Mouse (Mus musculus): ENCODE measurements around the gene Chaf1a. TPM values are rescaled to one million over a fixed set of nuclear protein-coding genes. Genes with fewer than 3 reads are reported as not detected.
"Not testable (repeated sequence)": the region's sequence is repeated elsewhere in the genome, so short reads cannot be mapped to it uniquely, and the experiment has no call there.

The Chaf1a gene
- polyA plus RNA-seq, 1 experiment from 2014 or later: 16.6 TPM

DNA sequence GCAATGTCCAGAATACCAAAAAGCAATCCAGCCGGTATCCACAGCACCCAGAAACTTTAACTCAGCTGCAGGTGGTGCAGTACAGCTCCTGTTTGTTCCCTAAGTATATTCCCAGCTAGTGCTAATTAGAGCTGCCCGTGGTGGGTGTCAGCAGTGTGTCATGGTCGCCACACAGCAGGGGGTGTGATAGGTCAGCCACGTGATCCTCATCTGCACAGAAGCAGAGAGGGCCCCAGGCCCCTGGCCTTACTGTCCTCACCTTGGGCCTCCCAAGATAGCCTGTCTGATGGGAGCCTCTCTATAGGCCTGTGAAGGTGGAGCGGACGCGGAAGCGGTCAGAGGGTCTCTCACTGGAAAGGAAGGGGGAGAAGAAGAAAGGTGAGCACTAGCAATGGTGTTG, 57.9 kb downstream of the Chaf1a start:
- Histone ChIP-seq H3K27me3 (no peaks in the 10 kb centered on the region), H3K4me2 (no peak overlapping the region), H3K9me3 (replicated peaks) (no peaks in the 10 kb centered on the region), H3K4me3 (replicated peaks) (no peak overlapping the region), H3K4me1 (replicated peaks) (no peaks in the 10 kb centered on the region), H3K36me3 (replicated peaks) (peaks cover 90% of the 10 kb centered on the region), H3K27ac (replicated peaks) (no peak overlapping the region), H3K9ac (no peak overlapping the region)
- ATAC-seq (ENCODE audit: insufficient read depth): no peak
- 79% methylated on average over 8 of the region's 8 CpGs for WGBS (ENCODE audit: insufficient replicate concordance)

DNA sequence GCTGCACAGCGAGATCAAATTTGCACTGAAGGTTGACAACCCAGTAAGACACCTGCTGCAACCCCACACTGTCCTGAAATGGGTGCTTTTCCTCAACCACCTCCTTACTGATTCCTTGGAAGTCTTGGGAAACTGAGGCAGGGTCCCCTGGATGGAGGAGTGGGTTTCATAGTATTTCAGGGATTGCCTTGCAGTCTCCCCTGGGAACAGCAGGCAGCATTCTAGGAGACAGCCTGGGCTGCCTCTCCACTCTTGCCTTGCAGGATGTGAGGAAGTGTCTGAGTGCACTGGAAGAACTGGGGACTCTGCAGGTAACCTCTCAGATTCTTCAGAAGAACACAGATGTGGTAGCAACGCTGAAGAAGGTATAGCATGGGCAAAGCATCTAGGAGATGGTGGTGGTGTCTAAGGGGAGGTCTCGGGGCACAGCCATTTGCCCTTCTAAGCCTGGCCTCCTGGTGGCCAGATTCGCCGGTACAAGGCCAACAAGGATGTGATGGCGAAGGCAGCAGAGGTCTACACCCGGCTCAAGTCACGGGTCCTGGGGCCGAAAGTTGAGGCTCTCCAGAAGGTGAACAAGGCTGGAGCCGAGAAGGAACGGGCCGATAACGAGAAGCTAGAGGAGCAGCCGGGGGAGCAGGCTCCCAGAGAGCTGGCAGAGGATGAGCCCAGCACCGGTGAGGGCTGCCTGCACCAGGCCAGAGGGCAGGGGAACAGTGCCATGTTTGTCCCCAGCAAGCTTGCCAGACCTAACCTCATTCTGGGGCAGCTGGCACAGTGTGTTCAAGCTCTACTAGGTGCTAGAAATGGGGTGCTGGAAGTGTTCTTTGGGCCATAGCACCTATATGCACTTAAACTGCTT, 58.7 kb downstream of the Chaf1a start:
- 89% methylated on average over 15 of the region's 15 CpGs for WGBS (ENCODE audit: insufficient replicate concordance)

DNA sequence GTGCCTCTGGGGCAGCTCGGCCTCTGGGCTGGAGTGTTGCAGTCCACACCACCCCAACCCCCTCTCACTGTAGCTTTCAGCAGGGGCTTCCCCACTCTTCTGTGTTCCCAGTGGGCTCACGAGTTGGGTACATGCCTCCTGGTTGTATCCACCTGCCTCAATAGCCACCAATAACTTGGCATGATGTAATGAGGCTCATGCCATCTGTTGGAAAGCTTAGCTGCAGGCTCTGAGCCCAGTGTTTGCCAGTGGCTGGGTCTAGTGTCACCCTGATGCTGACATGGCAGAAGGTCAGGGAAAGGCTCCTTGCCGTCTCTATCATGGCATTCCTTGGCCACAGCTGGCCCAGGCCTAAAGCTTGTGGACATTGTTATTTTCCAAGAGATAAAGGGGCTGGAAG, 60.6 kb downstream of the Chaf1a start:
- Histone ChIP-seq H3K9me3 (replicated peaks) (no peaks in the 10 kb centered on the region), H3K4me1 (replicated peaks) (no peaks in the 10 kb centered on the region), H3K36me3 (replicated peaks) (peaks cover 70% of the 10 kb centered on the region), H3K4me2 (no peak overlapping the region), H3K27me3 (no peaks in the 10 kb centered on the region), H3K4me3 (replicated peaks) (no peak overlapping the region), H3K27ac (replicated peaks) (no peak overlapping the region), H3K9ac (no peak overlapping the region)
- no peak for ATAC-seq (ENCODE audit: insufficient read depth)
- WGBS (ENCODE audit: insufficient replicate concordance): 87% methylated on average over 3 of the region's 3 CpGs

More for the DNA sequence above, 58.7 kb downstream of the Chaf1a start:
- ATAC-seq (ENCODE audit: insufficient read depth): no peak
- H3K27me3 ChIP-seq: no peaks in the 10 kb centered on the region
- H3K9me3 ChIP-seq (replicated peaks): no peaks in the 10 kb centered on the region
- H3K27ac ChIP-seq (replicated peaks): no peak overlapping the region
- no peak overlapping the region for H3K9ac ChIP-seq
- no peak overlapping the region for H3K4me3 ChIP-seq (replicated peaks)
- peaks cover 83% of the 10 kb centered on the region for H3K36me3 ChIP-seq (replicated peaks)
- H3K4me2 ChIP-seq: no peak overlapping the region
- no peaks in the 10 kb centered on the region for H3K4me1 ChIP-seq (replicated peaks)

DNA sequence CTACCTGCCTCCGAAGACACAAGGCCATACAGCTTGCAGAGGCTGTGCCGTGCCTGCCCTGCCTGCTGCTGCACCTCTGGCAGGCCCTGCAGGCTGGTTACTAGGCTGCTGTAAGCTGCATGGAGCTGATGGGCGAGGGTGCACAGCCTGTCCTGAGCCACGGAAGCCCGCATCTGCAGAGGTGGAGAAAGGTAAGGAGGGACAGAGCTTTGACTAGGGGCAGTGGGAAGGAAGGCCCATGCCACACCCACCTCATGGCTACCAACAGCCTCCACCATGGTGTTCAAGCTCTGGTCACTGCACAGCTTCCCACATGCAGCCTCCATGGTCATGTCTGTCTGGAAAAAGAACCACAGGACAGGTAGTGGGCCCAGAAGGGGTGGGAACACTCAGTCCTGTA, 61.9 kb downstream of the Chaf1a start:
- ATAC-seq (ENCODE audit: insufficient read depth): no peak
- H3K9me3 ChIP-seq (replicated peaks): no peaks in the 10 kb centered on the region
- H3K4me3 ChIP-seq (replicated peaks): no peak overlapping the region
- no peak overlapping the region for H3K9ac ChIP-seq
- peaks cover 57% of the 10 kb centered on the region for H3K36me3 ChIP-seq (replicated peaks)
- H3K4me1 ChIP-seq (replicated peaks): no peaks in the 10 kb centered on the region
- H3K27me3 ChIP-seq: no peaks in the 10 kb centered on the region
- H3K27ac ChIP-seq (replicated peaks): no peak overlapping the region
- H3K4me2 ChIP-seq: no peak overlapping the region
- WGBS (ENCODE audit: insufficient replicate concordance): 72% methylated on average over 5 of the region's 5 CpGs

DNA sequence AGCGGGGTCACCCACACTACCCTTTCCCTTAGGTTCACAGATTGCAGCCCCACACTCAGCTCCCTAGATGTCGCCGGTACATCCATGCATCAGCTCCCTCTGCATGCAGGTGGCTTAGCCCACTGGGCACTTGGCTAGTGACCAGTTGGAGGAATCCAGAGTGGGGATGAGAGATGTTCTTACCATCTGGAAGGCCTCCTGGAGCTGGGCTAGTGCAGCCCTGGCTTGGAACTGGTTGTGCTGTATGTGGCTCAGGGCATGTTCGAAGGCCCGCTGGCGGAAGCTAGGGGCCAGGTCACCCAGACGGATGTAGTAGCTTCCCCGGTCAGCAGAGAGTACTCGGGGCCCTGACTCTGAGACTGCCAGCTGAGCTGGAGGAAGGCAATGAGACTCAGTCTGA, 62.7 kb downstream of the Chaf1a start:
- Histone ChIP-seq H3K36me3 (replicated peaks) (peaks cover 49% of the 10 kb centered on the region), H3K27ac (replicated peaks) (no peak overlapping the region), H3K4me3 (replicated peaks) (no peak overlapping the region), H3K4me1 (replicated peaks) (no peaks in the 10 kb centered on the region), H3K9ac (no peak overlapping the region), H3K9me3 (replicated peaks) (no peaks in the 10 kb centered on the region), H3K27me3 (no peaks in the 10 kb centered on the region), H3K4me2 (no peak overlapping the region)
- 85% methylated on average over 9 of the region's 9 CpGs for WGBS (ENCODE audit: insufficient replicate concordance)
- ATAC-seq (ENCODE audit: insufficient read depth): no peak

DNA sequence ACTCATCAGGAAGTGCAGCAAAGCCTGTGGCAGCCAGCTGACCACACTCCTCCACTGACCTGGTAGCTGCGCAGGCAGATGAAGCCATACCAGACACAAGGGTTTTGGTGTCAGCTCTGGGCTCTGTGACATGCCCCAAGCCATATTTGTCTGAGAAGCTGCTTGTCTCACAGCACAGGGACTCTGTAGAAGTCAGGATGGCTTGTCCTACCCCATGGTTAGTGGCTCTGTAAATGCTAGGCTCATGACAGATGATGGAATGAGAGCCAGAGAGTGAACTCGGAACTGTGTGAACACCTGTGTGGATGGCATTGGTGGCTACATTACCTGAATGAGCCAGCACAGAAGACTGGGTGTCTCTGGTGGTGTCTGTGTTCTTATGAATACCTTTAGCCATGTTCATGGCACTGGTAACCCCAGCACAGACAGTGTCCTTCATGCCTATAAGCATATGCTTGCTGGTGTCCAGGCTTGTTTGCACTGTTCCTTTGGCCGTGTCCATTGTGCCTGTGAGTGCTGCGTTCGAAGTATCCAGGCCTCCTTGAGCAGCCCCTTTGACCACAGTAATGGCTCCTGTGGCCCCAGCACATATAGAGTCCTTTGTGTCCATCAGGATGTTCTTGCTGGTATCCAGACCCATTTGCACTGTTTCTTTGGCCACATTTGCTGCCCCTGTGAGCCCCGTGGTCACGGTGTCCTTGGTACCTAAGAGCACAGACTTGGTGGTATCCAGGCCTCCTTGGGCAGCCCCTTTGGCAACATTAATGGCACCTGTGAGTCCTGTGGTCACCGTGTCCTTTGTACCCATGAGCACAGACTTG, 63.4 kb downstream of the Chaf1a start:
- 84% methylated on average over 8 of the region's 8 CpGs for WGBS (ENCODE audit: insufficient replicate concordance)
- no peaks in the 10 kb centered on the region for H3K27me3 ChIP-seq
- no peak overlapping the region for H3K9ac ChIP-seq
- H3K4me2 ChIP-seq: no peak overlapping the region
- no peak overlapping the region for H3K4me3 ChIP-seq (replicated peaks)
- no peaks in the 10 kb centered on the region for H3K4me1 ChIP-seq (replicated peaks)
- H3K27ac ChIP-seq (replicated peaks): no peak overlapping the region
- H3K36me3 ChIP-seq (replicated peaks): peaks cover 41% of the 10 kb centered on the region
- no peak for ATAC-seq (ENCODE audit: insufficient read depth)
- H3K9me3 ChIP-seq (replicated peaks): no peaks in the 10 kb centered on the region

DNA sequence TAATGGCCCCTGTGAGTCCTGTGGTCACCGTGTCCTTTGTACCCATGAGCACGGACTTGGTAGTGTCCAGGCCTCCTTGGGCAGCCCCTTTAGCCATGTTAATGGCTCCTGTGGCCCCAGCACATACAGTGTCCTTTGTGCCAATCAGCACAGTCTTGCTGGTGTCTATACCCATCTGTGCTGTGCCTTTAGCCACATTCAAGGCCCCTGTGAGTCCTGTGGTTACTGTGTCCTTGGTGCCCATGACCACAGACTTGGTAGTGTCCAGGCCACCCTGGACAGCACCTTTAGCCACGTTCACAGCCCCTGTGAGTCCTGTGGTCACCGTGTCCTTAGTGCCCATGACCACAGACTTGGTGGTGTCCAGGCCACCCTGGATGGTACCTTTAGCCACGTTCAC, 64.6 kb downstream of the Chaf1a start:
- not testable (repeated sequence) for H3K9ac ChIP-seq; H3K4me2 ChIP-seq; H3K9me3 ChIP-seq (replicated peaks); ATAC-seq (ENCODE audit: insufficient read depth); H3K27me3 ChIP-seq; H3K4me1 ChIP-seq (replicated peaks); H3K4me3 ChIP-seq (replicated peaks); H3K27ac ChIP-seq (replicated peaks)
- peaks cover 30% of the 10 kb centered on the region for H3K36me3 ChIP-seq (replicated peaks)
- WGBS (ENCODE audit: insufficient replicate concordance): 71% methylated on average over 3 of the region's 5 CpGs

DNA sequence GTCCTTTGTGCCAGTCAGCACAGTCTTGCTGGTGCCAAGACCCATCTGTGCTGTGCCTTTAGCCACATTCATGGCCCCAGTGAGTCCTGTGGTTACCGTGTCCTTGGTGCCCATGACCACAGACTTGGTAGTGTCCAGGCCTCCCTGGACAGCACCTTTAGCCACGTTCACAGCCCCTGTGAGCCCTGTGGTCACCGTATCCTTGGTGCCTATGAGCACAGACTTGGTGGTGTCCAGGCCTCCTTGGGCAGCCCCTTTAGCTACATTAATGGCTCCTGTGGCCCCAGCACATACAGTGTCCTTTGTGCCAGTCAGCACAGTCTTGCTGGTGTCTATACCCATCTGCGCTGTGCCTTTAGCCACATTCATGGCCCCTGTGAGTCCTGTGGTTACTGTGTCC, 66.2 kb downstream of the Chaf1a start:
- H3K9me3 ChIP-seq (replicated peaks); H3K9ac ChIP-seq; ATAC-seq (ENCODE audit: insufficient read depth); H3K4me3 ChIP-seq (replicated peaks); H3K4me1 ChIP-seq (replicated peaks); H3K27ac ChIP-seq (replicated peaks); H3K4me2 ChIP-seq; H3K27me3 ChIP-seq: not testable (repeated sequence)
- H3K36me3 ChIP-seq (replicated peaks): peaks cover 15% of the 10 kb centered on the region
- WGBS (ENCODE audit: insufficient replicate concordance): 81% methylated on average over 4 of the region's 4 CpGs

DNA sequence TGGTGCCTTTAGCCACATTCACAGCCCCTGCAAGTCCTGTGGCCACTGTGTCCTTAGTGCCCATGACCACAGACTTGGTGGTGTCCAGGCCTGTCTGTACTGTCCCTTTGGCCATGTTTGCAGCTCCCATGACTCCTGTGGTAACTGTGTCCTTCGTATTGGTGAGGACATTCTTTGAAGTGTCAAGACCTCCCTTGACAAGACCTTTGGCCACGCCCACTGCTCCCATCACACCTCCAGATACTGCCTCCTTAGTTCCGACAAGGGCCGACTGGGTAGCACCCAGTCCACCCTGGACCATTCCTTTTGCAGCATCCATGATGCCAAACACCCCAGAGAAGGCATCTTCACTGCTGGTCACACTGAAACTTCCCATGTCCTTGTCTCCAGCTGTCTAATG, 66.7 kb downstream of the Chaf1a start:
- Histone ChIP-seq H3K36me3 (replicated peaks) (peaks cover 9% of the 10 kb centered on the region), H3K9ac (no peak overlapping the region), H3K4me1 (replicated peaks) (no peaks in the 10 kb centered on the region), H3K4me3 (replicated peaks) (no peak overlapping the region), H3K9me3 (replicated peaks) (no peaks in the 10 kb centered on the region), H3K4me2 (no peak overlapping the region), H3K27me3 (no peaks in the 10 kb centered on the region), H3K27ac (replicated peaks) (no peak overlapping the region)
- ATAC-seq (ENCODE audit: insufficient read depth): no peak
- 45% methylated on average over 4 of the region's 4 CpGs for WGBS (ENCODE audit: insufficient replicate concordance)

DNA sequence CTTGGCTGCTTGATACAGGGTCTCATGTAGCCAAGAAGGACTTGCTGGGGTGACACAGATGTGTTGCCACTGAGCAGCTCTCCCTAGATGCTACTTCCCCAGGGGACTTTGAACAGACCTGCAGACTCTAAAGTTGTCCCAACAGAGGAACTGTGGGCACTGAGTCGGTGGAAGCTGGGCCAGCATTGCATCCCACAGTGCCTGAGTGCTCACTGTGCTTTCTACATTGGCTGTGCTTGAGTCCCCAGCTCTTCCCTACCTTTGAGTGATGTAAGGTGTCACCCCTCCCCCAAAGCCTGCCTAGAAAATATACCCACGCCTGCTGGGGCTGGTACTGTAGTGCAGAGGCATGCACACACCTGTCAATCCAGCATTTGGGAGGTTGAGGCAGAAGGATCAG, 67.5 kb downstream of the Chaf1a start:
- 0 out of 2 replicates have a peak, but pooled peaks cover 2% of the 10 kb centered on the region for H3K4me1 ChIP-seq (replicated peaks)
- H3K27me3 ChIP-seq: no peaks in the 10 kb centered on the region
- 39% methylated on average over 2 of the region's 2 CpGs for WGBS (ENCODE audit: insufficient replicate concordance)
- H3K4me2 ChIP-seq: no peak overlapping the region
- H3K9me3 ChIP-seq (replicated peaks): no peaks in the 10 kb centered on the region
- no peak overlapping the region for H3K9ac ChIP-seq
- no peak overlapping the region for H3K4me3 ChIP-seq (replicated peaks)
- no peak for ATAC-seq (ENCODE audit: insufficient read depth)
- no peak overlapping the region for H3K27ac ChIP-seq (replicated peaks)
- H3K36me3 ChIP-seq (replicated peaks): 0 out of 2 replicates have a peak, but pooled peaks cover 2% of the 10 kb centered on the region

DNA sequence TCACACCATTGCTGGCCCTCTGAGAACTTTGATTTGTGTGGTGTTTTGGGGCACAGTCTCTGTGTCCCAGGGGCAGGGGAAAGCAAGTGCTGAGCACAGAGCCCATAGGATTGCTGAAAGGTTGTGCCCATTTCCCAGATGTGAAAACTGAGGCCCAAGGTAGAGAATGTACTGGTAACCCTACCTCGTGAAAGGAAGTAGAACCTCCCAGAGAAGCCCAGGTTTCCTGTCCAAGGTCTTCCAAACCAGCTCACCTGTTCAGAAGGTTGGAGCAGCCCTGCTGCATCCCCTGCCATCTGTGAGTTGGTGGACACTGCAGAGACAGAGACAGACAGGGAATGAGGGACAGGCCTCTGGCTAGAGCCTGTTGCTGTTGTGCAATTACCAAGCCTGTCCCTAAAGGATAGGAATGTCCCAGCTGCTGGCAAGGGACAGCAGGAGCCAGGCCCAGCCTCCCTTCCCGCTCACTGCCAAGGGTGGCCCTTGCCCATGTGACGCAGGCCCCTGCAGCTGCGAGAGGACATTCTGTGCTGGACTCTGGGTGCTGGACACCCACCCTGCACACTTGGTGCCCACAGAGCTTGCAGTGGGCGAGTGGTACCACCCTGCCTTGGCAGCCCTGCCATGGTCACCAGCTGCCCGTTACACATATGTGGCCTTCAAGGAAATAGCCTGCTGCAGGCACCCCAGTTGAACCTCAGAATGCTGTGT, 68.2 kb downstream of the Chaf1a start:
- H3K36me3 ChIP-seq (replicated peaks): no peaks in the 10 kb centered on the region
- no peaks in the 10 kb centered on the region for H3K27me3 ChIP-seq
- H3K9ac ChIP-seq: no peak overlapping the region
- no peak overlapping the region for H3K4me3 ChIP-seq (replicated peaks)
- H3K27ac ChIP-seq (replicated peaks): no peak overlapping the region
- WGBS (ENCODE audit: insufficient replicate concordance): 63% methylated on average over 6 of the region's 6 CpGs
- H3K9me3 ChIP-seq (replicated peaks): no peaks in the 10 kb centered on the region
- no peak for ATAC-seq (ENCODE audit: insufficient read depth)
- H3K4me2 ChIP-seq: no peak overlapping the region
- 0 out of 2 replicates have a peak, but pooled peaks cover 2% of the 10 kb centered on the region for H3K4me1 ChIP-seq (replicated peaks)

Data from liver, embryonic 15.5 days (tissue).